Mouse (Mus musculus) MEL (cell line): ENCODE data around the gene Glce.

ENCODE experiments used
- GABPA ChIP-seq: IDR thresholded peaks from 2 replicates; pipeline ENCODE4 v1.6.1; 2012; ENCODE audit warnings: low read depth, mild to moderate bottlenecking, inconsistent platforms, low read length, improper control_type of control experiment, moderate library complexity
- HCFC1 ChIP-seq: IDR thresholded peaks from 2 replicates; pipeline ENCODE4 v1.6.1; 2012; ENCODE audit warnings: low read depth, mild to moderate bottlenecking, inconsistent platforms, low read length, improper control_type of control experiment, moderate library complexity
- KAT2A ChIP-seq: conservative IDR thresholded peaks from 2 replicates; pipeline ENCODE4 v1.6.1; 2012; ENCODE audit warnings: low read depth, low read length, improper control_type of control experiment, inconsistent platforms
- MAX ChIP-seq: IDR thresholded peaks from 2 replicates; pipeline ENCODE4 v1.6.1; 2011; ENCODE audit warnings: low read length, improper control_type of control experiment
- SIN3A ChIP-seq: IDR thresholded peaks from 2 replicates; pipeline ENCODE4 v1.6.1; 2012; ENCODE audit warnings: low read length, improper control_type of control experiment, inconsistent platforms
- USF1 ChIP-seq: IDR thresholded peaks from 2 replicates; pipeline ENCODE4 v1.6.1; 2014; ENCODE audit warnings: low read depth, mild to moderate bottlenecking, inconsistent platforms, low read length, improper control_type of control experiment, moderate library complexity
- ZKSCAN1 ChIP-seq: IDR thresholded peaks from 2 replicates; pipeline ENCODE4 v1.6.1; 2012; ENCODE audit warnings: low read depth, mild to moderate bottlenecking, inconsistent platforms, low read length, improper control_type of control experiment, moderate library complexity

DNA sequence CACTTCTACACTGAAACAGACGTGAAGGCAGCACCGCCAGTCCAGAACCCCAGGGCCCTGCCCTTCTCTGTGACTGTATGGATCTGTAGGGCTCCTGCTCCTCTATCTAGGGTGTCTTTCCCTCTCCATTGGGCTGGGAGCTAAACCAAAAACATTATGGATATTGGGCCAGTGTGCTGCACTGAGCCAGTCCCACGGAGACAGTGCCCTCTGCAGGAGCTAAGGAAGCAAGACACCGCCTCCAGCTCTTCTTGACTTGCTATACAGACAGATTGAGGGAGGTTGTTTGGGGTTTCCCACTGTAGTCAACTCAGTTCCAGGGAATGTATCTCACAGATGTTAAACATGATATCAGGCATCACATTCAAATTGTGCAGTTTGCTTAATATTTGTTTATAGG, 71.7 kb downstream of the Glce start:
- TF ChIP-seq HCFC1 (no peak), MAX (no peak), SIN3A (no peak), KAT2A (no peak), USF1 (no peak), GABPA (no peak), ZKSCAN1 (no peak)
